In the genomic region with DNA sequence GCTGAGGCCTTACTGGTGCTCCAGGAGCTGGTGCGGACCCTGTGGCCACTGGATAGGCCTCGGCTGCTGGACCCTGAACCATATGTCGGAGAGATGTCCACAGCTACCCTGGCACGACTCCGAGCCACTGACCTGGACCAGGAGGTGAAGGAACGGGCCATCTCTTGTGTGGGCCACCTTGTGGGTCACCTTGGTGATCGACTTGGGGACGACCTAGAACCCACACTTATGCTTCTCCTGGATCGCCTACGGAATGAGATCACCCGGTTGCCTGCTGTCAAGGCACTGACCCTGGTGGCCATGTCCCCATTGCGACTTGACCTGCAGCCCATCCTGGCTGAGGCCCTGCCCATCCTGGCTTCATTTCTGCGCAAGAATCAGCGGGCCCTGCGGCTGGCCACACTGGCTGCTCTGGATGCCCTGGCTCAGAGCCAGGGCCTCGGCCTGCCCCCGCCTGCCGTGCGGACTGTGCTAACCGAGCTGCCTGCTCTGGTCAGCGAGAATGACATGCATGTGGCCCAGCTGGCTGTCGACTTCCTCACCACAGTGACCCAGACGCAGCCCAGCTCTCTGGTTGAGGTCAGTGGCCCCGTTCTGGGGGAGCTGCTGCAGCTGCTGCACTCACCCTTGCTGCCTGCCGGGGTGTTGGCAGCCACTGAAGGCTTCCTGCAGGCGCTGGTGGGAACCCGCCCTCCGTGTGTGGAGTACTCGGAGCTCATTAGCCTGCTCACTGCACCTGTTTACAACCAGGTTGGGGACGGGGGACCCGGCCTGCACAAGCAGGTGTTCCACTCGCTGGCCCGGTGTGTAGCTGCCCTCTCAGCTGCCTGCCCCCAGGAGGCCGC, we compare ENCODE assay signal across 7 mouse cellular contexts. TPM values are rescaled to one million over a fixed set of nuclear protein-coding genes. Genes with fewer than 3 reads are reported as not detected.
DNase-seq lines count a peak whose midpoint lies in the region; ATAC-seq and TF ChIP-seq lines count a peak whose summit lies in the region.

No protein-coding gene starts in this region.

- no peak for TF ChIP-seq CTCF in forebrain, postnatal 0 days (IDR thresholded peaks at IDR 0.05; ENCODE audit: low read depth)

- no peak overlapping the region for H3K4me3 ChIP-seq in midbrain, embryonic 13.5 days (replicated peaks)
- no peak overlapping the region for H3K4me3 ChIP-seq in midbrain, embryonic 16.5 days (ENCODE audit: low read depth, low read length)
- H3K4me3 ChIP-seq in neural tube, embryonic 15.5 days (replicated peaks), result no peak overlapping the region
- no peak overlapping the region for H3K4me3 ChIP-seq in forebrain, postnatal 0 days (ENCODE audit: low read depth, low read length)

- H3K9me3 ChIP-seq in midbrain, embryonic 13.5 days, result no peaks in the 10 kb centered on the region
- no peaks in the 10 kb centered on the region for H3K9me3 ChIP-seq in midbrain, embryonic 16.5 days (replicated peaks; ENCODE audit: control insufficient read depth, low read length, poor library complexity, severe bottlenecking)
- no peaks in the 10 kb centered on the region for H3K9me3 ChIP-seq in neural tube, embryonic 15.5 days (replicated peaks)
- H3K9me3 ChIP-seq in forebrain, postnatal 0 days (ENCODE audit: low read length), result no peaks in the 10 kb centered on the region

- no peaks in the 10 kb centered on the region for H3K4me1 ChIP-seq in midbrain, embryonic 13.5 days (replicated peaks)
- no peaks in the 10 kb centered on the region for H3K4me1 ChIP-seq in midbrain, embryonic 16.5 days (ENCODE audit: control insufficient read depth, insufficient read depth, low read length)
- 0 out of 2 replicates have a peak, but pooled peaks cover 4% of the 10 kb centered on the region for H3K4me1 ChIP-seq in neural tube, embryonic 15.5 days
- no peaks in the 10 kb centered on the region for H3K4me1 ChIP-seq in forebrain, postnatal 0 days (ENCODE audit: insufficient read depth)

- ATAC-seq in midbrain, embryonic 13.5 days, result 0 out of 2 replicates have a peak, but pooled peaks have one; percentile 14
- no peak for ATAC-seq in midbrain, embryonic 16.5 days
- no peak for ATAC-seq in neural tube, embryonic 15.5 days (ENCODE audit: low FRiP score)
- ATAC-seq in forebrain, postnatal 0 days, result no peak

- WGBS in midbrain, embryonic 13.5 days, result 93% methylated on average over 34 of the region's 34 CpGs
- 87% methylated on average over 34 of the region's 34 CpGs for WGBS in midbrain, embryonic 16.5 days
- 87% methylated on average over 34 of the region's 34 CpGs for WGBS in neural tube, embryonic 15.5 days
- 83% methylated on average over 34 of the region's 34 CpGs for WGBS in forebrain, postnatal 0 days

- H3K27ac ChIP-seq in midbrain, embryonic 13.5 days, result no peak overlapping the region
- H3K27ac ChIP-seq in midbrain, embryonic 16.5 days (ENCODE audit: low read length), result no peak overlapping the region
- no peak overlapping the region for H3K27ac ChIP-seq in neural tube, embryonic 15.5 days (replicated peaks)
- no peak overlapping the region for H3K27ac ChIP-seq in forebrain, postnatal 0 days (ENCODE audit: low read depth, low read length)

- H3K4me2 ChIP-seq in midbrain, embryonic 13.5 days (replicated peaks), result no peak overlapping the region
- no peak overlapping the region for H3K4me2 ChIP-seq in midbrain, embryonic 16.5 days (ENCODE audit: low read length)
- no peak overlapping the region for H3K4me2 ChIP-seq in neural tube, embryonic 15.5 days
- H3K4me2 ChIP-seq in forebrain, postnatal 0 days (ENCODE audit: low read depth), result no peak overlapping the region

- peak; percentile 82 for DNase-seq in cerebellum, adult 11-12 months
- peak; percentile 71 for DNase-seq in gastrocnemius, postnatal 25 days
- DNase-seq in kidney, postnatal 25 days, result peak; percentile 63 to 84
- DNase-seq in forebrain, postnatal 0 days, result no peak

- H3K9ac ChIP-seq in midbrain, embryonic 13.5 days (replicated peaks), result no peak overlapping the region; the same call in 1 of the 2 replicates
- no peak overlapping the region for H3K9ac ChIP-seq in midbrain, embryonic 16.5 days (ENCODE audit: low read depth, low read length)
- no peak overlapping the region for H3K9ac ChIP-seq in neural tube, embryonic 15.5 days (replicated peaks)
- H3K9ac ChIP-seq in forebrain, postnatal 0 days, result no peak overlapping the region

- H3K36me3 ChIP-seq in midbrain, embryonic 13.5 days, result peaks cover 99% of the 10 kb centered on the region
- peaks cover 53% of the 10 kb centered on the region for H3K36me3 ChIP-seq in midbrain, embryonic 16.5 days (ENCODE audit: control insufficient read depth, insufficient read depth, low read length)
- H3K36me3 ChIP-seq in neural tube, embryonic 15.5 days, result peaks cover 93% of the 10 kb centered on the region
- H3K36me3 ChIP-seq in forebrain, postnatal 0 days (ENCODE audit: insufficient read depth), result peaks cover 77% of the 10 kb centered on the region

- no peaks in the 10 kb centered on the region for H3K27me3 ChIP-seq in midbrain, embryonic 13.5 days
- no peaks in the 10 kb centered on the region for H3K27me3 ChIP-seq in midbrain, embryonic 16.5 days (ENCODE audit: control insufficient read depth, insufficient read depth, low read depth, low read length)
- no peaks in the 10 kb centered on the region for H3K27me3 ChIP-seq in neural tube, embryonic 15.5 days (replicated peaks)
- H3K27me3 ChIP-seq in forebrain, postnatal 0 days (ENCODE audit: insufficient read depth, low read length), result no peaks in the 10 kb centered on the region

RNA-seq across cellular contexts. Expression of a gene that starts 16.5 kb away (rescaled TPM):
- 1,380 and 1,385 TPM in 2 replicates for polyA plus RNA-seq in midbrain, embryonic 13.5 days (2015; fragmentation: Nextera tagmentation; extraction: Ambion mirVana)
- 855 and 922 TPM in 2 replicates for polyA plus RNA-seq in midbrain, embryonic 16.5 days (2015; fragmentation: Nextera tagmentation; extraction: Ambion mirVana)
- total RNA-seq in gastrocnemius, postnatal 25 days (2021), result 100 to 1,000 TPM; 536 to 577 TPM
- 1,019 and 1,216 TPM in 2 replicates for polyA plus RNA-seq in neural tube, embryonic 15.5 days (2015; fragmentation: Nextera tagmentation; extraction: Ambion mirVana)
- total RNA-seq in forebrain, postnatal 0 days (2014; rRNA removed), result 1,524 and 2,855 TPM in 2 replicates
- polyA plus RNA-seq in forebrain, postnatal 0 days (2015; fragmentation: Nextera tagmentation; extraction: Ambion mirVana), result 1,212 and 1,517 TPM in 2 replicates

RNA-seq across cellular contexts. Expression of a gene that starts 17.7 kb away (rescaled TPM):
- 16.4 and 18.5 TPM in 2 replicates for polyA plus RNA-seq in midbrain, embryonic 13.5 days (2015; fragmentation: Nextera tagmentation; extraction: Ambion mirVana)
- polyA plus RNA-seq in midbrain, embryonic 16.5 days (2015; fragmentation: Nextera tagmentation; extraction: Ambion mirVana), result 9.8 and 10.3 TPM in 2 replicates
- 10 to 100 TPM; 61.9 to 64.2 TPM for total RNA-seq in gastrocnemius, postnatal 25 days (2021)
- 9.8 and 12.2 TPM in 2 replicates for polyA plus RNA-seq in neural tube, embryonic 15.5 days (2015; fragmentation: Nextera tagmentation; extraction: Ambion mirVana)
- total RNA-seq in forebrain, postnatal 0 days (2014; rRNA removed), result 5.2 and 6.6 TPM in 2 replicates
- 2.9 and 4.2 TPM in 2 replicates for polyA plus RNA-seq in forebrain, postnatal 0 days (2015; fragmentation: Nextera tagmentation; extraction: Ambion mirVana)

RNA-seq across cellular contexts. Expression of a gene that starts 29.9 kb away (rescaled TPM):
- 0.79 and 1.1 TPM in 2 replicates for polyA plus RNA-seq in midbrain, embryonic 13.5 days (2015; fragmentation: Nextera tagmentation; extraction: Ambion mirVana)
- 0.85 and 1.3 TPM in 2 replicates for polyA plus RNA-seq in midbrain, embryonic 16.5 days (2015; fragmentation: Nextera tagmentation; extraction: Ambion mirVana)
- total RNA-seq in gastrocnemius, postnatal 25 days (2021), result under 1 TPM; 0.35 to 0.43 TPM
- 1.6 and 1.8 TPM in 2 replicates for polyA plus RNA-seq in neural tube, embryonic 15.5 days (2015; fragmentation: Nextera tagmentation; extraction: Ambion mirVana)
- total RNA-seq in forebrain, postnatal 0 days (2014; rRNA removed), result 0.38 and 1.4 TPM in 2 replicates
- polyA plus RNA-seq in forebrain, postnatal 0 days (2015; fragmentation: Nextera tagmentation; extraction: Ambion mirVana), result 0.73 and 1.1 TPM in 2 replicates

RNA-seq across cellular contexts. Expression of a gene that starts 46.1 kb away (rescaled TPM):
- polyA plus RNA-seq in midbrain, embryonic 13.5 days (2015; fragmentation: Nextera tagmentation; extraction: Ambion mirVana), result 2.2 and 3.2 TPM in 2 replicates
- polyA plus RNA-seq in midbrain, embryonic 16.5 days (2015; fragmentation: Nextera tagmentation; extraction: Ambion mirVana), result 3.1 and 3.2 TPM in 2 replicates
- under 1 TPM in 1 of 2 experiments, not detected in 1; 0.24 TPM for total RNA-seq in gastrocnemius, postnatal 25 days (2021)
- polyA plus RNA-seq in neural tube, embryonic 15.5 days (2015; fragmentation: Nextera tagmentation; extraction: Ambion mirVana), result 2.7 and 3.0 TPM in 2 replicates
- 2.4 and 4.4 TPM in 2 replicates for total RNA-seq in forebrain, postnatal 0 days (2014; rRNA removed)
- 1.4 and 1.7 TPM in 2 replicates for polyA plus RNA-seq in forebrain, postnatal 0 days (2015; fragmentation: Nextera tagmentation; extraction: Ambion mirVana)
